Mouse (Mus musculus) thymus, adult 18-20 months (tissue): Measurements from ENCODE around the gene Hoxb5.

Source experiments
- DNase-seq, 2 experiments: peaks; one replicate each; pipeline ENCODE4 v3.0.0; 2022; ENCODE audit warnings: mixed read lengths in 2 of 2

Gene Hoxb5

DNA sequence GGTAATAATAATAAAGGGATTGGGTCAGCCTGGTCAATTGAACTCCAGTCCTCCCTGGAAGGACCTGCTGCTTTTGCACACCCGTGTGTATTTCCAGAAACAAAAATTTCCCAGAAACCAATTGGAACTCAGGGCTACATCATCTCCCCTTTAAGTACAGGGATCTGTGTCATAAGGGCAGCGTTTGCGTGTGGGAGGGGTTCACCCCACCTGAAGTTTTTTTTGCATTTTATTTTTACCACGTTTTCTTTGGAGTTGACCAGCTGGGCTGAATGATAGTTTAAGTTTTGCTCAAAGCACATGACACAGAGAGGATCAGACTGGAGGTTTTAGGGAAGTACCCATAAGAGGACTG, 39.4 kb downstream of the Hoxb5 start:
- no peak for DNase-seq

DNA sequence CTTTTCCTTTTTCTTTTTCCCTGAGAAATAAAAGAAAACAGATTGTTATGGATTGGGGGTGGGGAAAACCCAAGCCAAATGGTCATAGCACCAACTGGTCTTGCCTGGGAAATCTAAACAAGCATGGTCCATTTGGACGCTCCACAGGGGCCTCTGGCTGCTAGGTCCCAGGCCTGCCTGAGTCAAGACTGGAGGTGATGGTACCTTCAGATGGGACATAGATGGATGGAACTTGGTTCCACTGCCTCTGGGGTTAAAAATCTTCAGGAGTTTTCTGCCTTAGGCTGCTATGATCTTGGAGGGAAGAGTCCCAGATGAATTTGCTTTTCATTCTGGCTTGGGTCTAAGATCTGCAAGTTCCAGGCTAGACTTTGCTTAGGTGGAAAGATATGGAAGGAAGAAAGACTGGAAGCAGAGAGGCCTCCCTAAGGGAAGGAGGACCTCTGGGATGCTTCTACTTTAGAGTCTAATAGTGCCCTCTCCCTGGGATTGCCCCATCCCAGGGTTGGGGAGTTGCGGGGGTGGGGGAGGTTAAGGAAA, 40.1 kb downstream of the Hoxb5 start:
- no peak for DNase-seq

GRCm38 (mm10) chr11:96344061-96344877, 41.1 kb downstream of the Hoxb5 start:
- DNase-seq, result no peak

- DNase-seq, result no peak
These were observed 41.7 kb downstream of the Hoxb5 start for GRCm38 (mm10) chr11:96344878-96345159.

- DNase-seq, result no peak
These were observed 42.2 kb downstream of the Hoxb5 start for GRCm38 (mm10) chr11:96345220-96345892.

DNA sequence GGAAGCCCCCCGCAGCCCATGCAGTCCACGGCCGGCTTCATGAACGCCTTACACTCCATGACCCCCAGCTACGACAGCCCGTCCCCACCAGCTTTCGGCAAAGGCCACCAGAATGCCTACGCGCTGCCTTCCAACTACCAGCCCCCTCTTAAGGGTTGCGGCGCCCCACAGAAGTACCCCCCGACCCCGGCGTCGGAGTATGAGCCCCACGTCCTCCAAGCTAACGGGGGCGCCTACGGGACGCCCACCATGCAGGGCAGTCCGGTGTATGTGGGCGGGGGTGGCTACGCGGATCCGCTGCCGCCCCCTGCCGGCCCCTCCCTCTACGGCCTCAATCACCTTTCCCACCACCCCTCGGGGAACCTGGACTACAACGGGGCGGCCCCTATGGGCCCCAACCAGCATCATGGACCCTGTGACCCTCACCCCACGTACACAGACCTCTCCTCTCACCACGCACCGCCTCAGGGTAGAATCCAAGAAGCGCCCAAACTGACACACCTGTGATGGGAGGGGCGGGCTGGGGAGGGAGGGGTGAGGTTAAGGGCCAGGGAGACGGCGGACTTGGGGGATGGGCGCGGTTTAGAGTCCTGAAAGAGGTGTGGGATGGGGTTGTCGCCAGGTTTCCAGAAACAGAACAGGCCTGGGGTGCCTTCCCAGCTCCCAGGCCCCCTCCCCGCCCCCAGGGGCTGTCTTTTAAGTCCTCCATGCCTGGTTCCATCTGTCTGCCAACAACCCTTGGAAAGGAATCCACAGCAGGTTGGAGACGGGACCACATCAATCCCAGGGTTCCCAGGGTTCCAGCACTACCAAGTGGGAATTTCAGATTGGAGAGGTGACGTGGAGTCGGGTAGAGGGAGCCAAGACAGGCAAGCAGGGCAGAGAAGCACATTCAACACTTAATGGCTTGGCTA, 43.0 kb downstream of the Hoxb5 start:
- no peak for DNase-seq

- DNase-seq, result no peak
These were observed 43.9 kb downstream of the Hoxb5 start for GRCm38 (mm10) chr11:96346916-96347520.

GRCm38 (mm10) chr11:96347717-96348116, 44.6 kb downstream of the Hoxb5 start:
- no peak for DNase-seq

DNA sequence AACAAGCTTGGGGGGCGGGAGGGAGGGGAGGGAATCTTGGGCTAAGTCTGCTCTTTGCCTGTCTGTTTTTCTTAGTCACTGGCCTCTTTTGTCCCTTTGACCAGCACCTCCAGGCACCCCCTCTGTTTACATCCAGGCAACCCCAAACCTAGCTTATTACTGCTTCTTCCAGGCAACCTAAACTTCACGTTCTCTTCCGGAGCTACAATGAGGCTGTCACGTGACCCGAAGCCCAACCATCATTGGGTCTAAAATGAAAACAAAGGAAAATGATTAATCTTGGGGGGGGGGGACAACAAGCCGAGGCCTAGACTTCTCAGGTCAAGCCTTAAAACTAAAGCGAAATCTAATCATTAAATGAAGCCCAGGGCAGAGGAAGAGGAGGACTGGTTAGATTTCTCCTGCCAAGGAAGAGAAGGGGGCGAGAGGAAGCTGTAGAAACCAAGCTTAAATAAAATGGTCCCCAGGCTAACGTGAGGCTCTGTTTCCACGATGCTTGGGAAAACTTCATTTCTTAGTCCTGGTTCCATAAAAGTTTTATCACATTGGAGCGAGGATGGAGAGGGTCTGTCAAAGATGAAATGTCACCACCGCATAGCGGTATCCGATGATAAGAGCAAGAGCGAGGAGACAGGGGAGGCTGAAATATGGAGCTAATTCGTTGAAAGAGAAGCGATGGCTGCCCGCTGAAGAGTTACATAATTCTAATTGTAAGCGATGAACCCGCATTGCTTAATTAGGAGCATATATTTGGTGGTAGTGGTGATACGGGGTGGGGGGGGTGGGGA, 45.2 kb downstream of the Hoxb5 start:
- DNase-seq, result no peak

DNA sequence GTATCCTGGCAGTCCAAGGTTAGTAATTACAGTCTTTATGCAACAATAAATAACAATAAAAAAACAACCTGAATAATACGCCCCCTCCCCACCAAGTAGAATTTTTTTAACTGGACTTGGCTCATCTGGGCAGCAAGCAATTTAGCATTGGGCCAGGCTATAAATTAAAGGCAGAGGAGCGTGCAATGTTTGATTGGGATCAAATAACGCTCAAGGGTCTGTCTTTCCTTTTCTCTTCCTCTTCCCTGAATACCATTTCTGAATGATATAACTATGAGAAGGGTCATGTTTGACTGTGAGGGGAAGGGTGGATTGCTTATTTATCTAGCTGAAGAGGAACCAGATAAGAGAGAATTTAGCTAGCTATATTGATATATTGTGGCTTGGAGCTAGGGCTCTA, 45.9 kb downstream of the Hoxb5 start:
- no peak for DNase-seq

- DNase-seq, result no peak
These were observed 46.6 kb downstream of the Hoxb5 start for GRCm38 (mm10) chr11:96349491-96350340.

- DNase-seq, result no peak
These were observed 47.1 kb downstream of the Hoxb5 start, which contains the start of gene Hoxb2 for GRCm38 (mm10) chr11:96350341-96350624. Gene Hoxb2 (plus strand): TSS chr11:96350525.

DNA sequence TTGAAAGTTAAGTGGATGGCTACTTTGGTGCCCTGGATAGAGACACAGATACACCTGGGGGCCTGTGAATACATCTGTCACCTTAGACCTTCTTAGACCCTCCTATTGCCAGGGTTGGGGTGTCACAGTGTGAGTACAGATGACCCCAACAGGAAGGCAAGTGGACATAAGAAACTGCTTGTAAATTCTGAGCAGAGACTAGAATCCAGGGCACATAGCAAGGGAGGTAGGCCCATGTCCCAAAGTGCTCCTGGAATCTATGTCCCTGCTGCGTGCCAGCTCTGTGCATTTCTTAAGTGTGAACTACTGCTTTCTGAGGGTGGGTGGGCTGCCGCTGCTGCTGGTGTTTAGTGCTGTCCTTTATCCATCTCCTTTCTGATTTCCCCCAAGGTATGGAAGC, 47.7 kb downstream of the Hoxb5 start:
- DNase-seq, result no peak

DNA sequence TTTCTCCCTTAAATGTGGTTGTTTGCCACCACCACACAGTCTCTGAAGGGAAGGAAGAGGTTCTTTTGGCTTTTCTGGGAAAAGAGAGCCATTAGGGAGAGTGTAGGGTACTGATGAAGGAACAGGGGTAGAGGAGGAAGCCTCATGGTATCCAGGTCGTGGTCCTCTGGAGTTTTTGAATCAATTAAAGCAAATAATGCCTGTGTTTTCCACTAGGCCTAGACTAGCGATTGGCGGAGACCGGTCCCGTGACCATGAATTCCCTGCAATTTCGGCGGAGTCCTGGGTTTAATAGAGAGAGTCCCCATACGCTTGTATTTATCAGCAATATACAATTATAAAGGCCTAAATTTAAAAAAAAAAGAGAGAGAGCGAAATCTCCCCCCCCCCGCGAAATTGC, 48.2 kb downstream of the Hoxb5 start:
- no peak for DNase-seq

GRCm38 (mm10) chr11:96351831-96352230, 48.7 kb downstream of the Hoxb5 start:
- no peak for DNase-seq

DNA sequence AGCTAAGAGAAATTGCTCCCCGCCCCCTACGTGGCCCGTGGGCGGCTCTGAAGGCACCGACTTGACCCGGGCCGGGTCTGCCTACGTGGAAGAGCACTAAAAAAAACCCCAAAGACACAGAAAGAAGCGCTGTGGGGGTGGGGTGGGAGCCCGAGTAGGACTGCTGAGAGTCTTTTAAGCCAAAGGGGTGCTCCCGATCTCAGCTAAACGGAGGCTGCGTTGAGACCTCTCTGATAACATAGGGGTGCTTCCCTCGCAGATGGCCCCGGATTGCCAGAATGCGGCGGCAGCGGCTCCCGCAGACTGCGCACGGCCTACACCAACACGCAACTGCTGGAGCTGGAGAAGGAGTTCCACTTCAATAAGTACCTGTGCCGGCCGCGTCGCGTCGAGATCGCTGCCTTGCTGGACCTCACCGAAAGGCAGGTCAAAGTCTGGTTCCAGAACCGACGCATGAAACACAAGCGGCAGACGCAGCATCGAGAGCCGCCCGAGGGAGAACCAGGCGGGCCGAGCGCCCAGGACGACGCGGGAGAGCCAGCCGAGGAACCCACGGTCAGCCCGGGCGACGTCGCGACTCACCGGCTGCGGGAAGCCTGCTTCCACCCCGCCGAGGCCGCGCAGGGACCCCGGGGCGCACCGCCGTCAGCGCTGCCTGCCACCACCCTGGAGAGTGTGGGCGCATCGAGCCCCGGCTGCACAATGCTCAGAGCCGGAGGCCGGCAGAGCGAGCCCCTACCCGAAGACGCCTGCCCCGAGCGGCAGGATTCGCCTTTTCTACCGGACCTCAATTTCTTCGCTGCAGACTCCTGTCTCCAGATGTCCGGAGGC, 49.8 kb downstream of the Hoxb5 start:
- no peak for DNase-seq

GRCm38 (mm10) chr11:96353522-96353841, 50.3 kb downstream of the Hoxb5 start:
- DNase-seq, result no peak

DNA sequence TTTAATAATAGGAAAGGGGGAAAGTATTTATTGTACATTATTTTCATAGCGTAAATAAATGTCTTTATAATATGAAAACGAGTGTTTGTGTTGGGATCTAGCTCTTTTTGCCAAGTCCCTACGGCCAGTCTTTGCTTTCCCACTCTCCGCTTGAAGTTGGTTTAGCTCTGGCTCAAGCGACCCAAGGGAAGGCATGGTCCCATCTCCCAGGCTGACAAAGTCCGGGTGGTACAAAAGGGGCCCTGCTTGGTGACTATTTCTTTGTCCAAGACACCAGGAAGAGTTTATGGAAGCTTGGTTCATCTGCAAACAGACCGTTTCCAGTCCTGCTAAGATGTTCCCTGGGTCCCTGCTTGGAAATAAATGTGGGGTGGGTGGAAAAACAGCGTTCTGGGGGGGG, 50.8 kb downstream of the Hoxb5 start:
- DNase-seq, result no peak

DNA sequence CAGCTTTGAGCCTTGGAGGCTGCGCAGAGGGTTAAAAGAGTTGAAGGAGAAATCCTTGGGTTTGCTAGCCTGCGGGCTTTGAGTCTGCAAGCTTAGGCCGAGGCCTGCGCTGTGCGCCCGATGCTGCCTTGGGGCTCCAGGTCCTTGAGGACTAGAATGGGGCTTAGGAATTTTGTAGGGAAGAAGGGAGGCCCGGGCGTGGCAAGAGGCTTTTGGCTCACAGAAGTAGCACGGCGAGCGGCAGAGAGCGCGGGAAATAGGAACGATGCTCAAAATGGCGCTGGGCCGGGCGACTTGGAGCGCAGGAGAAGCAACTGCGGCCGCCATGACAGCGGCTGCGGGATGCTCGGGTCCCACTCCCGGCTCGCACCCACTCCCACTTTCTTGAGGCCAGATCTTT, 51.2 kb downstream of the Hoxb5 start:
- no peak for DNase-seq

GRCm38 (mm10) chr11:96354801-96355311, 51.7 kb downstream of the Hoxb5 start:
- no peak for DNase-seq
